Mouse (Mus musculus) E14TG2a.4 (cell line): Measurements from ENCODE around the gene Mtmr3.

ENCODE experiments used
- H3K27me3 ChIP-seq: 2 replicates; pipeline ENCODE4 v1.6.1; 2014; ENCODE audit warnings: low read length, control low read depth; ENCODE audit not compliant: insufficient read depth
- H3K36me3 ChIP-seq: 2 replicates; pipeline ENCODE4 v1.6.1; 2014; ENCODE audit warnings: low read length, control low read depth; ENCODE audit not compliant: insufficient read depth
- H3K4me1 ChIP-seq: replicated peaks from 2 replicates; pipeline ENCODE4 v1.6.1; 2014; ENCODE audit warnings: low read depth, low read length, control low read depth
- H3K4me3 ChIP-seq: replicated peaks from 2 replicates; pipeline ENCODE4 v1.5.1; 2014; ENCODE audit warnings: mild to moderate bottlenecking, low read length
- H3K9me3 ChIP-seq: 2 replicates; pipeline ENCODE4 v1.6.1; 2014; ENCODE audit warnings: low read length, control low read depth
- CTCF ChIP-seq: conservative IDR thresholded peaks from 2 replicates; pipeline ENCODE4 v1.5.1; 2014; ENCODE audit warnings: low read length
- NANOG ChIP-seq: IDR thresholded peaks from 2 replicates; pipeline ENCODE4 v1.6.1; 2014; ENCODE audit warnings: borderline replicate concordance, low read length, mixed read lengths
- POU5F1 ChIP-seq: IDR thresholded peaks from 2 replicates; pipeline ENCODE4 v1.6.1; 2014; ENCODE audit warnings: low read length, borderline replicate concordance

Gene Mtmr3

DNA sequence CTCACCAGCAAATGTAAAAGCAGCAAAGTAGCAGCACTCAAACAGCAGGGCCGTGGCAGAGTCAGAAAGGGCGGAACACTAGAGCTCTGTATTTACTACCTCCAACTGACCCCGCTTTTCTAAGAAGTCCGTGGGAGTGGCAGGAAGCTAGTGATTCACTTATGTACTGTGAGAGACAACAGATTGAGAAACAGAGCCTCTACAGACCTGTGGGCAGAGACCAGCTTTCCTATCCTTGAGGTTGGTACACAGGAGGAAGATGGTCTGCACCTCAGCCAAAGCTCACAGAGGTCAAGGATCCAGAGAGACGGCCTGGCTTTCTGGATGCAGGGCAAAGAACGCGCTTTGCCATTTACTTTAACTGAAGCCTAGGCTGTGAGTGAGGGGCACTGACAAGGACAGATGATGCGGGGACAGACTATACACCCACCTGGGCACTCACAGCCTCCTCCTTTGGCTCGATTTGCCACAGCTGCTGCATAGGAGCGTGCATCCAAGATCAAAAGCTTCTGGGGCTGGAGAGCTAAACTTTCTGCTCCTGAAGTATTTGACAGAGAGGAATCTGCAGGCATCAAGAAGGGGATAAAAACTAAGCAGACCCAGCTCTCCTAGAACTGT lies 97.1 kb downstream of the Mtmr3 start:
- no peak for TF ChIP-seq POU5F1
- Histone ChIP-seq H3K4me1 (peaks cover 56% of the 10 kb centered on the region), H3K4me3 (peak overlapping the region; percentile 33)

DNA sequence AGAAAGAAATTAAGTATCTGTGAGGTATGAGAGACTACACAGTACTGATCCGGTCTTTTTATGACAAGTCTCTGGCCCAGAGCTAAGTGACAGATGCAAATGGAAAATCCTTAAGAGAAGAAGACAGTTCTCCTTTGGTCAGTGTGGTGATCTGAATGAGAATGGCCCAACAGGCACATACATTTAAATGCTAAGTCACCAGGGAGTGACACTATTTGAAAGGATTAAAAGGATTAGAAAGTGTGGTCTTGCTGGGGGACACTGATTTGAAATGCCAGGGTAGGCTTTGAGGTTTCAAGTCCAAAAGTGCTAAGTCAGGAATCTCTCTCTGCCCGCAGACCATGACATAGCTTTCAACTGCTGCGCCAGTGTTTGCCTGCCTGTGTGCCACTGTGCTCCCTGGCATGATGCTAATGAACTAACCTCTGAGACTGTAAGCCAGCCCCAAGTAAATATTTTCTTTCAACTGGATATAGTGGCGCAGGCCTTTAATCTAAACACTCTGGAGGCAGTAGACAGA lies 99.6 kb downstream of the Mtmr3 start:
- Histone ChIP-seq H3K27me3 (no peaks in the 10 kb centered on the region), H3K36me3 (peaks cover 63% of the 10 kb centered on the region), H3K9me3 (no peaks in the 10 kb centered on the region), H3K4me3 (no peak overlapping the region), H3K4me1 (peaks cover 56% of the 10 kb centered on the region)
- TF ChIP-seq POU5F1 (no peak), CTCF (no peak), NANOG (no peak)

More for the DNA sequence above, 97.1 kb downstream of the Mtmr3 start:
- Histone ChIP-seq H3K36me3 (peaks cover 55% of the 10 kb centered on the region), H3K27me3 (no peaks in the 10 kb centered on the region), H3K9me3 (no peaks in the 10 kb centered on the region)

DNA sequence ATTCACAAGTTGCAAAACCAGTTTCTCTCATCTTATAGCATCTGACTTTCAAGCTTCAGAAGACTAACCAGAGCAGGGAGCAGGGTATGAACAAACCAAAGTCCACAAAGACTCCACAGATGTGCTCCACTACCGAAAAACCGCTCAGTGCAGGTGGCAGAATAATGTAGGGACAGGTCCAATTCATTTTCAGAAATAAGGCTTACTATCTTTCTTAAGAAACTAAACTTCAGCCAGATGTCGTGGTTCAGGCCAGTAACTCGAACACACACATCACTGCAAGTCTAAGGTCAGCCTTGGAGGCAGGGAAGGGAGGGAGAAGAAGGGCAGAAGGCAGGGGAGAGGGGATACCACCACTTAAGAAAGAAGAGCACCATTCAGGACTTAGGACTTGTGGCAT lies 105.5 kb downstream of the Mtmr3 start:
- Histone ChIP-seq H3K4me1 (peaks cover 18% of the 10 kb centered on the region; the same call in 1 of the 2 replicates), H3K4me3 (no peak overlapping the region), H3K36me3 (peaks cover 93% of the 10 kb centered on the region), H3K9me3 (no peaks in the 10 kb centered on the region), H3K27me3 (no peaks in the 10 kb centered on the region)
- TF ChIP-seq POU5F1: no peak
- TF ChIP-seq CTCF: no peak
- TF ChIP-seq NANOG: no peak

GRCm38 (mm10) chr11:4488798-4489197 lies 105.9 kb downstream of the Mtmr3 start:
- no peak for TF ChIP-seq POU5F1
- Histone ChIP-seq H3K4me1 (peaks cover 14% of the 10 kb centered on the region; the same call in 1 of the 2 replicates), H3K27me3 (no peaks in the 10 kb centered on the region), H3K9me3 (no peaks in the 10 kb centered on the region), H3K4me3 (no peak overlapping the region), H3K36me3 (peaks cover 97% of the 10 kb centered on the region)

- H3K36me3 ChIP-seq: peaks cover 100% of the 10 kb centered on the region
- no peak overlapping the region for H3K4me3 ChIP-seq
- H3K4me1 ChIP-seq: peaks cover 11% of the 10 kb centered on the region; the same call in 1 of the 2 replicates
- H3K9me3 ChIP-seq: no peaks in the 10 kb centered on the region
- no peaks in the 10 kb centered on the region for H3K27me3 ChIP-seq
- TF ChIP-seq POU5F1: no peak
- TF ChIP-seq CTCF: no peak
- TF ChIP-seq NANOG: no peak
Observed at GRCm38 (mm10) chr11:4488367-4488766, 106.3 kb downstream of the Mtmr3 start.

- Histone ChIP-seq H3K36me3 (peaks cover 100% of the 10 kb centered on the region), H3K4me1 (peaks cover 6% of the 10 kb centered on the region; the same call in 1 of the 2 replicates), H3K27me3 (no peaks in the 10 kb centered on the region), H3K9me3 (no peaks in the 10 kb centered on the region), H3K4me3 (no peak overlapping the region)
- no peak for TF ChIP-seq POU5F1
- no peak for TF ChIP-seq NANOG
- no peak for TF ChIP-seq CTCF
Observed at GRCm38 (mm10) chr11:4487401-4487965, 107.2 kb downstream of the Mtmr3 start.

DNA sequence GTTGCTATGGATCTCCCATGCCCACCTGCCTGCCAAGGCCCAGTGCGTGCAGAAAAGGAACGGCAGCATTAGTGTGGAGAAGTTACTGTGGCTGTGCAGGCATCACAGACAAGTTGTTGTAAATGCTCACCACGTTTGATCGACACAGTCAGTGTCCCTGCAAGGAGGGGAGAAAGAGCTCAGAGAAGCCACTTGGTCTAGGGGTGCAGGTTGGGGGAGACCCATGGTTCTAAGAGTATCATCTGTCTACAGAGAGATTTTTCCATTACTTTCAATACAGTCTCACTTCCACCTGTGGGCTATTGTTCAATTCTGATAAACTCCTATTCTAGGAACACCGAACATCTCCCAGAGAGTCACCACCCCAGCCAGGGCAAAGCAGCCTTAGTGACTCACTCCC lies 110.1 kb downstream of the Mtmr3 start:
- no peak overlapping the region for H3K4me3 ChIP-seq
- H3K27me3 ChIP-seq: no peaks in the 10 kb centered on the region
- peaks cover 98% of the 10 kb centered on the region for H3K36me3 ChIP-seq
- no peaks in the 10 kb centered on the region for H3K9me3 ChIP-seq
- no peak for TF ChIP-seq NANOG
- TF ChIP-seq CTCF: no peak
- TF ChIP-seq POU5F1: no peak
- peaks cover 3% of the 10 kb centered on the region; the same call in 1 of the 2 replicates for H3K4me1 ChIP-seq

- peaks cover 84% of the 10 kb centered on the region for H3K36me3 ChIP-seq
- TF ChIP-seq POU5F1: no peak
- no peak for TF ChIP-seq NANOG
- no peak for TF ChIP-seq CTCF
Observed at GRCm38 (mm10) chr11:4482641-4483040, 112.0 kb downstream of the Mtmr3 start.

GRCm38 (mm10) chr11:4476184-4476697 lies 118.4 kb downstream of the Mtmr3 start:
- Histone ChIP-seq H3K36me3 (peaks cover 20% of the 10 kb centered on the region), H3K4me3 (no peak overlapping the region), H3K9me3 (no peaks in the 10 kb centered on the region), H3K4me1 (peaks cover 30% of the 10 kb centered on the region), H3K27me3 (no peaks in the 10 kb centered on the region)
- TF ChIP-seq CTCF: no peak
- TF ChIP-seq POU5F1: no peak

More at GRCm38 (mm10) chr11:4482641-4483040, 112.0 kb downstream of the Mtmr3 start:
- no peak overlapping the region for H3K4me3 ChIP-seq
- no peaks in the 10 kb centered on the region for H3K9me3 ChIP-seq
- H3K27me3 ChIP-seq: no peaks in the 10 kb centered on the region
- no peaks in the 10 kb centered on the region; the same call in 1 of the 2 replicates for H3K4me1 ChIP-seq
